Mouse (Mus musculus) spleen, embryonic (tissue): ENCODE measurements at regions not wholly inside any gene's neighbourhood (a gene's known extent, or its start where the extent isn't known, plus 50 kb on each side); places are given as distances from the start of the nearest gene placed in this dataset.

Source experiments
- CTCF ChIA-PET: fragments of 350-600 bp; sonication (Branson Sonifier 250); formaldehyde crosslinking; loops from one replicate; lab custom pipeline; 2022; lab: Charles Lee

DNA sequence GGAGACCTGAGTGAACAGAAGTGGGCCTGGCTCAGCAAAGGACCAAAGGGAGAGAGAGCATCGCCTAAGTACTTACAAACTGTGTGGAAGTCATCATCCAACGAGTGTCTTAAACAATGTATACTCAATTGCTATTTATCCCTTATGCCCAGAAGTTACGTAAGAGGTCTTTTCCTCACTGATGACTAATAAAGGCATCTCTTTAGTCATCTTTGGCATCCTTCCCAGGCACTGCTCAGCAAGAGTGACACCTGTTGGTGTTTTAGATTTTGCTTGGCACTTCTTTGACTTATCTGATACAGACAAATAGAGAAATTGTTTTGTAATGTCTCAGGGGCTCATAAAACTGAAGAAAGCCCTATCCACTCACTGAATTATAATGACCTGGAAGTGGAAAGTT, 59.4 kb upstream of the Cenpw start:
- CTCF ChIA-PET = no interaction called here

GRCm38 (mm10) chr10:30257889-30258288, 57.5 kb upstream of the Cenpw start:
- CTCF ChIA-PET = no interaction called here
